Mouse (Mus musculus) kidney, postnatal 25 days (tissue): ENCODE measurements around the gene Olfr107.

Experiments
- DNase-seq, 2 experiments: peaks; one replicate each; pipeline ENCODE4 v3.0.0; 2021; ENCODE audit warnings: mixed read lengths in 2 of 2

The Olfr107 gene

GRCm38 (mm10) chr17:37398926-37399325 is at the start of gene Olfr107:
TSS of gene Olfr107 (plus strand) at chr17:37399226.
- DNase-seq = no peak

GRCm38 (mm10) chr17:37359282-37359681 is 39.7 kb upstream of the Olfr107 start, which contains the start of gene Olfr104-ps:
TSS of gene Olfr104-ps (plus strand) at chr17:37359582.
- no peak for DNase-seq

GRCm38 (mm10) chr17:37378733-37379132 is 20.3 kb upstream of the Olfr107 start, which contains the start of gene Olfr105-ps:
TSS of gene Olfr105-ps (plus strand) at chr17:37379033.
- DNase-seq = no peak

- DNase-seq = no peak
Observed at GRCm38 (mm10) chr17:37390093-37390492, 8.9 kb upstream of the Olfr107 start, which contains the start of gene Olfr106-ps. TSS of gene Olfr106-ps (plus strand) at chr17:37390393.

GRCm38 (mm10) chr17:37413380-37413779 is 14.4 kb downstream of the Olfr107 start:
- no peak for DNase-seq

- no peak for DNase-seq
Observed at GRCm38 (mm10) chr17:37445180-37445579, 46.2 kb downstream of the Olfr107 start, which contains the start of gene Olfr108. TSS of gene Olfr108 (plus strand) at chr17:37445480.
